Mouse (Mus musculus): Measurements from ENCODE around the gene Ankmy2. TPM values are rescaled to one million over a fixed set of nuclear protein-coding genes. Genes with fewer than 3 reads are reported as not detected.

Ankmy2 gene
- 36.5 TPM for polyA plus RNA-seq (2017; shearing (Covaris generic))

DNA sequence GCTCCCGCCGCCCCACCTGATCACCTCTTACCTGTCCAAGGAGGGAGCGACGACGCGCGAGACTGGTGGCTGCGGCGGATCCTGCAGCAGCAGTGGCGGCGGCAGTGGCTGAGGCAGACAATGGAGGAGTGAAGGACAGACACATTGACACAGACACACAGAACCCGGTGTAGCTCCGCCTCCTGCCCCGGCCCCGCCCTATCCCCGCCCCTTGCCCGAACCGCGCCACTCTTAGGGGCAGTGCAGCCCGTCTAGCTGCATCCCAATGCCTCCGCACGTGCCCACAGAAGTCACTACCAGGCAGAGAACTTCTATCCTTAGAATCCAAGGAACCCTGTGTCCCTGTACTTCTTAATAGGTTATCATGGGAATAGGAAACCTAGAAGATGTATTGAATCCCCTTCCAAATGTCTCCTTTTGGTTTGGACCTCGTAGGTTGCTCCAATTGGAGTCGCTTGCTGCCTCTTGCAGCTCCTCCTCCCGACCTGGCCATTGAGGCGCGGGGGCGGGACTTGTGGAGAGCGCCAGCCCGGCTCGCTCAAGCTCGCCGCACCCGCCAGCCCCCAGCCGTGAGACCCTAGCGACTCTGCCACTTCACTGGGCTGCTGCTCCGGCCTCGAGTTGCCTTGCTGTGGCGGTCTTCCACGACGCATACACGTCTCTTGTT is at the start of gene Ankmy2:
Ankmy2 (plus strand) TSS at position 478 of the 667 bp plus-strand sequence.

GRCm38 (mm10) chr12:36157638-36158308 is 859 bp downstream of the Ankmy2 start, which contains the start of gene Bzw2:
Bzw2 (minus strand) TSS chr12:36158080.

Other genes with a start within 250 kb of the Ankmy2 start
- gene Agr3, start 231.5 kb upstream of the Ankmy2 start, polyA plus RNA-seq (2017; shearing (Covaris generic)) = not detected
- not detected for gene Agr2, start 164.2 kb upstream of the Ankmy2 start, polyA plus RNA-seq (2017; shearing (Covaris generic))
- 215 TPM for gene Tspan13, start 114.6 kb upstream of the Ankmy2 start, polyA plus RNA-seq (2017; shearing (Covaris generic))
- 227 TPM for gene Bzw2, start 966 bp downstream of the Ankmy2 start, polyA plus RNA-seq (2017; shearing (Covaris generic))
- not detected for gene Lrrc72, start 96.3 kb downstream of the Ankmy2 start, polyA plus RNA-seq (2017; shearing (Covaris generic))
- 32.9 TPM for gene Sostdc1, start 157.0 kb downstream of the Ankmy2 start, polyA plus RNA-seq (2017; shearing (Covaris generic))
- 4.6 TPM for gene Ispd, start 224.3 kb downstream of the Ankmy2 start, polyA plus RNA-seq (2017; shearing (Covaris generic))
- gene D630036H23Rik, start 225.1 kb downstream of the Ankmy2 start, polyA plus RNA-seq (2017; shearing (Covaris generic)) = 3.2 TPM